Mouse (Mus musculus) urinary bladder, adult 2 months (tissue): ENCODE measurements around the gene Vps29. TPM values are rescaled to one million over a fixed set of nuclear protein-coding genes. Genes with fewer than 3 reads are reported as not detected.

Experiments used
- DNase-seq: peaks from one replicate; pipeline ENCODE4 v3.0.0; 2022; ENCODE audit warnings: low spot score
- polyA plus RNA-seq: library from polyadenylated mRNA; depleted of rRNA; stranded (reverse); fragments of >200 nt; gene quantifications from 2 replicates; pipeline ENCODE4 v1.2.3, GENCODE M21; 2012

Gene Vps29
- polyA plus RNA-seq, 1 experiment: 152 TPM

DNA sequence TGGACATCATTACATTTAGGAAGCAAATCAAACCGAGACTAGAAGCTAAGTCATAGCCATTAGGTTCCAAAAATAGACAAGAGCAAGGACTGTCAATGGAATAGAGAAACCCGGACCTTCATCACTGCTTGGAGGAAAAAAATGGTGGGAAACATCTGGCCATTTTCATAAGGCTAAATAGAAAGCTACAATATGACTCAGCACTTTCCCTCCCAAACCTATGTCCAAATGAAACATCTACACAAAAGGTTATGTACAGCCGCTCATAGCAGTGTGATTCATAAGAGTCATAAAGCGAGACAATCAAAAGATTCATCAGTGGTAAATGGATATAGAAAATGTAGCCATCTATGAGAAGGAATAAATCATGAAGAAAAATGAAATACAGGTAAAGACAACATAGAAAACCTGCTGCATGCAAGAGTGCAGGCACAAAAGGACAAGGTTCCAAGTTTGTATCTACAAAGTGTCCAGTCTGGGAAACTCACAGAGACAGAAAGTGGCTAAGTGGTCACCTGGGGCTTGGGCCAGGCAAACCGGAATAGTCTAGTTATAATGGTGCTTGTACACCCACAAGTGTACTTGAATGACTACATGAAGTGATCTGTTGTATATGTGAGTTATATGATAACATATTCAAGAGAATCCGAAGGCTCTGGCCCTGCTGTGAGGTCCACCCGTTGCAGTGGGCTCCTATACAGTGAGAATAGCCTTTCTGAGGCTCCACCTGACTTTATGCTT lies 17.4 kb upstream of the Vps29 start:
- no peak for DNase-seq

- no peak for DNase-seq
Measured at GRCm38 (mm10) chr5:122342874-122343273, 11.3 kb upstream of the Vps29 start.

GRCm38 (mm10) chr5:122343768-122344167 lies 10.4 kb upstream of the Vps29 start:
- DNase-seq: no peak

GRCm38 (mm10) chr5:122344260-122344659 lies 9.9 kb upstream of the Vps29 start:
- DNase-seq: peak; percentile 66

DNA sequence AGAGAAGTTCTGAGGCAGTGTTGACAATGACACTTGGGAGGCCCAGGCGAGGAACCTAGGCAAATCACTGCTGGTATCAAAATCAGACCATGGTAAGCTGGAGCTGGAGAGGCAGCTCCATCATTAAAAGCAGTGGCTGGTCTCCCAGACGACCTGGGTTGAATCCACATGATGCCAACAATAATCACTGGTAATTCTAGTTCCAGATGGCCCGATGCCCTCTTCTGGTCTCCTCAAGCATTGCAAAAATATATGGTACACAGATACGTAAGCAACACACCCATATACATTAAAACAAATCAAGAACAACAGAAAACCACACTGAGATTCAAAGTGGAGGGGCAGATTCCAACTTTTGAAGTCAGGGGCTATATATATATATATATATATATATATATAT lies 8.4 kb upstream of the Vps29 start:
- no peak for DNase-seq

GRCm38 (mm10) chr5:122354492-122355067 lies 411 bp downstream of the Vps29 start:
- DNase-seq: no peak

- DNase-seq: no peak
Measured at GRCm38 (mm10) chr5:122371591-122372191, 17.5 kb downstream of the Vps29 start, which contains the start of gene Gpn3. Gpn3 (plus strand) TSS chr5:122371876.

- DNase-seq: peak; percentile 98
Measured at GRCm38 (mm10) chr5:122372192-122372769, 18.1 kb downstream of the Vps29 start, which contains the start of gene Fam216a. Fam216a (minus strand) TSS chr5:122372364.

GRCm38 (mm10) chr5:122372878-122373277 lies 18.7 kb downstream of the Vps29 start:
- no peak for DNase-seq

DNA sequence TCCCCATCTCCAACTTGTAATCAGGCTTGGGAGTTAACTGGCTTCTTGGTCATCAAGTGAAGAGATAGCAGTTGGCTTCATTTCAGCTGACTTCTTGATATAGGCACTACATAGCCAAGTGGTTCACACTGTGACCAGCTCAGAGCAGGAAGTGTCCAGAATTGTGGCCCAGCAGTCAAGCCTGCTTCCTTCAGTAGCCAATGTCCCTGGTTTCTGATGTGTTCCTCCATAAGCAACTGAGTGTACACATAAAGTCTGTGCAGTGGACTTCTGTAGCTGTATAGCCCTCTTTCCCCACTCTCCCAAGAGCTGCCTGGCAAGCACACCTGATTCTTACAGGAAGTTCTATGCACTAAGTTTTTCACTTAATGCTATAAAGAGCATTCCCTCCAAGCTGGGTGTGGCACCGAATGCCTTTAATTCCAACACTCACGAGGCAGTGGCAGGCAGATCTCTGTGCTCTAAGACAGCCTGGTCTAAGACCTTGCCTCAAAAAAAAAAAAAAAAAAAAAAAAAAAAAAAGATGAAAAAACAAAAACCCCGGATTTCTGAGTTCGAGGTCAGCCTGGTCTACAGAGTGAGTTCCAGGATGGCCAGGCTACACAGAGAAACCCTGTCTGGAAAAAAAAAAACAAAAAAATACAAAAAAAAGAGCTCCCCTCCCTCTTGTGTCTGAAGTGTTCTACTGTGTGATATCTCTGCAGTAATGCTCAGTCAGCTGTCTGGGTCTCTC lies 23.1 kb downstream of the Vps29 start:
- no peak for DNase-seq

DNA sequence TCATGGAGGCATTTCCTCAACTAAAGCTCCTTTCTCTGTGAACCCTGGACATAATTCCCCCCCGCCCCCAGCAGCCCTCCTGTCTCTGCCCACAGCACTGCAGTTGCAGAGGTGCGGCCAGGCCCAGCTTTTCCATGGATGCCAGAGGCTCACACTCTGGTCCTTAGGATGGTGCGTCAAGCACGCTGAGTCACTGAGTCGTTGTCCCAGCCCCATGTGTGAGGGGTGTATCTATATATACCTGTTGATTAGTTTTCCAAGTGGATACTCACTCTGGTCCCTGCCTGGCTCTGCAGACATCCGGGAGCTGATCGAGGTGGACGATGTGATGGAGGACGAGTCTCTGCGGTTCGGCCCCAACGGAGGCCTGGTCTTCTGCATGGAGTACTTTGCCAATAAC lies 24.0 kb downstream of the Vps29 start:
- DNase-seq: no peak

DNA sequence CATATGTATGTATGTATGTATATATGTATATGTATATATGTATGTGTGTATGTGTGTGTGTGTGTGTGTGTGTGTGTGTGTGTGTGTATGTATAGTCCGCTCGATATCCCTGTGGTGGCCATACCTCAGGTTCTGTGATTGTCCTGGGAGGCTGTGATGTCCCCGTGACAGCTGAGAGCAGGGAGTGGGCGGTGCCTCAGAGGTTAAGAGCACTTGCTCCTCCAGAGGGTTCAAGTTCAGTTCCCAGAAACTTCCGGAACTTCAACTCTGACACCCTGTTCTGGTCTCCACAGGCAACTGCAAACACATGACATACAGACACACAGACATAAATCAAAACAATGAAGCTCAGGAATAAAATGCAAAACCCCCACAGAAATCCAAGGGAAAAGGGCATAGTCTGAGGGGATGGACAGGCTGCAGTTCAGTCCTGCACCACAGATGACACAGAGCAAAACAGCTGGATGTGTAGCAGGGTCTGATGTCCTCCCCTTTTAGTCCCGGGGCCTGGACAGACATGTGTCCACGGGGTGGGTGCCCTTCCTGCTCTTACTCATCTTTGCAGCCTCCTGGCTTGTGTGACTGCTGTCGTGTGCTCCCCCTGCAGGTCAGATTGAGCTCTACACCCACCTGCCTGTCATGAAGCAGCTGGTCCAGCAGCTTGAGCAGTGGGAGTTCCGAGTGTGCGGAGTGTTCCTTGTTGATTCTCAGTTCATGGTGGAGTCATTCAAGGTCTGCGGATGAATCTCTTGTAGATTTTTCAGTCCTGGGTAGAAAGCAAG lies 25.4 kb downstream of the Vps29 start:
- DNase-seq: no peak

- DNase-seq: no peak
Measured at GRCm38 (mm10) chr5:122390006-122390405, 35.8 kb downstream of the Vps29 start.

- no peak for DNase-seq
Measured at GRCm38 (mm10) chr5:122390671-122391070, 36.5 kb downstream of the Vps29 start.

DNA sequence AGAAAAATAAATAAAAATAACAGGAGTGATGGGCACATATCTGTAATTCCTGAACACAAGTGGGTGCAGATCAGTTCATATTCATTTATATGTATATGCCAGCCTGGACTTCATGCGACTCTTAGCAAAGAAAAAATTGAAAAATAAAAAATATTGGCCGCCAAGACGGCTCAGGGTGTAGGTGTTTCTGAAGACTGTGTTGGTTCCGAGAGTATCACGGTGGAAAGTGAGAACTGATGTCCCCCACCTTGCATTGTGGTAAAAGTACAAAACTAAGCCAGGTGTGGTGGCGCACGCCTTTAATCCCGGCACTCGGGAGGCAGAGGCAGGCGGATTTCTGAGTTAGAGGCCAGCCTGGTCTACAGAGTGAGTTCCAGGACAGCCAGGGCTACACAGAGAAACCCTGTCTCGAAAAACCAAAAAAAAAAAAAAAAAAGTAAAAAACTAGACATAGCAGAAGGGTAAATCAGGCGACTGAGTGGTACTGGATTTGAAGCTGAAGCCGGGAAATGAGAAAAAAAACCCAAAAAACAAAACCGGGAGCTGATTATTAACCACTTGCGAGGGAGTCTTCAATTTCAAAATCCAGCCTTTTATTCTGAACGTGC lies 37.1 kb downstream of the Vps29 start:
- no peak for DNase-seq

DNA sequence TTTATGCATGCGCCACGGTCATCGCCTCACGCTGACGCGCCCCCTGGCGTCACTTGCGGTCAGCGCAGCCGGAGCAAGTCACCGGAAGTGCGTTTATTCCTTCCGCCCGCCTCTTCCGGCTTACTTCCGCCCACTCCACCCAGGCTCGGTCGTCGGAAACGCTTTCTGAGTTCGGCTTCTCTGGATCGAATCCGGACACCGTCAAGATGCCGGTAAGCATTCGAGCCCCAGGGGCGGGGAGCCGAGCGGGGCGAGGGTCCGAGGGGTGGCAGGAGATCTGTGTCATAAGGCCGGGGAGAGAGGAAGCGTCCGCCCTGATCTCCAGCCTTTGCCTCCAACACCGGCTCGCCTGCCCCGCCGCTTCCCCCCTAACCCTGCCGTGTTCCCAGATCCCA lies 37.6 kb downstream of the Vps29 start, which contains the start of gene Arpc3:
TSS of gene Arpc3 (plus strand) at position 93 of the 395 bp plus-strand sequence.
- peak; percentile 82 for DNase-seq

DNA sequence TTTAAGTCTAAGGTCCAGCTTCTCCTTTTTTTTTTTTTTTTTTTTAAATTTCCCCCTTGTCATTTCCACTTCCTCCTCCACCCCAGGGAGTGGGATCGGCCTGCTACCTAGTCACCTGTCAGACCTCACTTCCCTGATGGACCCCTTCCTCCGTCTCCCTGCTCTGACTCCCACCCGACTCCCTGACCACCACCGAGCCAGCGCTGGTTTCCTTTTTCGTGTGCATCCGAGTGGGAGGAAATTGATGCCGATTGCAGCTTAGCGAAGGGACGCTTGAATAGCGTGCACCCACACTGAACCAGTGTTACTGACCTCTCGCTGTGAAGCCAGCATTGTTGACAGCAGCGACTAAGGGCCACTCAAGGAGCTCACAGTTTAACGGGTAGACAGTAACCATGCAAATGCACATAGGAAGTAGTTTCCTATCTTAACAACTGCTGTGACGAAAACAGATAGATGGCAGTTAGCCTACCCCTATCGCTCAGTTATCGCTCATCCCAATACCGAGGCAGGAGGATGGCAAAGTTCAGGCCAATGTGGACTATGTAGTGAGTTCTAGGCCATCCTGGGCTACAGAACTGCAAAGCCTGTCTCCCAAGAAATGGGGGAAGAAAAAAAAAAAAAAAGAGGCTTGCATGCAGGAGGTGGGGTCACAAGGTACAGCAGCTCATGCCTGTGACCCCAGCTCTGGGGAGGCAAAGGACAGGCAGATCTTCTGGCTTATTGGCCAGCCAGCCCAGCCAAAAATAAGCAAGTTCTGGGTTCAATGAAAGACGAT lies 38.2 kb downstream of the Vps29 start:
- DNase-seq: no peak

- no peak for DNase-seq
Measured at GRCm38 (mm10) chr5:122393887-122394286, 39.7 kb downstream of the Vps29 start.

GRCm38 (mm10) chr5:122396791-122397190 lies 42.6 kb downstream of the Vps29 start:
- no peak for DNase-seq

DNA sequence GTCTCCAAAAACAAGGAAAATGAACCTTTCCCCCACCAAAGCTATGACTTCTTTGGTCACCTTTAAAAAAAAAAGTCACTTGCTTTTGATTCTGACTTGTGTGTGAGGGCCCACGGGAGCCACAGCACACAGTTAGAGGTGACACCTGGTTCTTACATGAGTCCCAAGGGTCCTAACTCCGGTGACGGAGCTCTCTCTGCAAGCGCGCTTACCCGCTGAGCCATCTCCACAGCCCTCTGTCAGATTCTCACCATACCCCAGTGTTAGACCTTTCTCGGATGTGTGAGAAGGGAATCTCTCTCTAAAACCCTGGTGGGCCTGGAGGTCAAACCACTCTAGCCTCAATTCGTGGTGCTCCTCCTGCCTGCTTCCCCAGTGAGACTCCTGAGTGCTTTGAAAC lies 43.3 kb downstream of the Vps29 start:
- no peak for DNase-seq
